ENCODE assay signal across 19 mouse cellular contexts in the genomic region with DNA sequence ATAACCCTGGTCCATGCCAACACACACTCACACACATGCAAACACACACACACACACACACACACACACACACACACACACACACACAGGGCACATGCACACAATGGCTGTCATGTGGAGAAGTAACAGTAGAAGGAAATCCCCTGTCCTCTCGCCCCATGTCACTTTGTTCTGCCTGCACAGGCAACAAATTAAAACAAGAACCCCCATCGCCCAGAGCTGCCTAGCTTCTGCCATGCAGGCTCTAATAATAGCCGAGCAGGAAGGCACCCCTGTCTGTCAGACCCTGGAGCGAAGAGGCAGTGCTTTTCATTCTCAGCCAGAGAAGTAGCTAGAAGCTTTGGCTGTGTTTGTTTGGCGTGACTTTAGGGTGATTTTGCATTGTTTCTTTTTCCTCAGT.
A peak's percentile ranks its signal among the peaks of the same experiment; 100 is the strongest.
DNase-seq lines count a peak whose midpoint lies in the region; ATAC-seq lines count a peak whose summit lies in the region.
"Had no signal": no experiment of that assay in that cellular context is flagged by ENCODE, and none has a peak within 500 bp of the region (broad histone marks: within the 10 kb centered on the region; RNA-seq: fewer than 3 reads in every experiment).

No protein-coding gene starts in this region.

- H3K4me3 ChIP-seq in forebrain, embryonic 13.5 days, result no peak overlapping the region
- no peak overlapping the region for H3K4me3 ChIP-seq in midbrain, embryonic 13.5 days (replicated peaks)
- H3K4me3 ChIP-seq: heart, embryonic 15.5 days; liver, embryonic 15.5 days; stomach, embryonic 15.5 days had no signal

- WGBS in forebrain, embryonic 13.5 days, result 12% methylated on average over 5 of the region's 5 CpGs
- WGBS in midbrain, embryonic 13.5 days, result 23% methylated on average over 5 of the region's 5 CpGs

- peaks cover 15% of the 10 kb centered on the region for H3K4me1 ChIP-seq in forebrain, embryonic 13.5 days
- peaks cover 10% of the 10 kb centered on the region for H3K4me1 ChIP-seq in midbrain, embryonic 13.5 days (replicated peaks)
- H3K4me1 ChIP-seq: liver, embryonic 15.5 days; stomach, embryonic 15.5 days had no signal

- no peaks in the 10 kb centered on the region for H3K9me3 ChIP-seq in forebrain, embryonic 13.5 days (replicated peaks)
- H3K9me3 ChIP-seq in midbrain, embryonic 13.5 days, result no peaks in the 10 kb centered on the region
- H3K9me3 ChIP-seq: heart, embryonic 15.5 days; liver, embryonic 15.5 days; stomach, embryonic 15.5 days had no signal

- no peak overlapping the region for H3K4me2 ChIP-seq in forebrain, embryonic 13.5 days
- no peak overlapping the region for H3K4me2 ChIP-seq in midbrain, embryonic 13.5 days (replicated peaks)
- H3K4me2 ChIP-seq: heart, embryonic 15.5 days; liver, embryonic 15.5 days; stomach, embryonic 15.5 days had no signal

- H3K36me3 ChIP-seq in forebrain, embryonic 13.5 days (ENCODE audit: poor library complexity, severe bottlenecking), result no peaks in the 10 kb centered on the region
- H3K36me3 ChIP-seq in midbrain, embryonic 13.5 days, result no peaks in the 10 kb centered on the region
- H3K36me3 ChIP-seq: heart, embryonic 15.5 days; liver, embryonic 15.5 days; stomach, embryonic 15.5 days had no signal

- no peak for ATAC-seq in forebrain, embryonic 13.5 days
- ATAC-seq in midbrain, embryonic 13.5 days, result no peak
- ATAC-seq: activated CD4-positive, CD25-positive, alpha-beta regulatory T cell, adult 4 months; inflammation-experienced regulatory T-cells, adult 6 months had no signal

- peak overlapping the region; percentile 31; the same call in 1 of the 2 replicates for H3K27ac ChIP-seq in forebrain, embryonic 13.5 days
- H3K27ac ChIP-seq in midbrain, embryonic 13.5 days, result peak overlapping the region; percentile 51; the same call in 1 of the 2 replicates
- H3K27ac ChIP-seq: heart, embryonic 15.5 days; liver, embryonic 15.5 days; stomach, embryonic 15.5 days had no signal

- DNase-seq in cerebellum, postnatal 10 days, result peak; percentile 13 to 19
- no peak for DNase-seq in cerebellum, adult 11 months
- DNase-seq in left cerebral cortex, postnatal 14 days (ENCODE audit: low spot score in 2 of 2), result peak; percentile 11 to 18
- no peak for DNase-seq in left cerebral cortex, postnatal 36 days (ENCODE audit: low spot score in 2 of 2)
- DNase-seq in left cerebral cortex, adult 9 months (ENCODE audit: low spot score in 2 of 2), result no peak
- no peak for DNase-seq in adrenal gland, adult 2 months
- DNase-seq: cerebellum, adult 18-20 months; gastrocnemius, postnatal 25 days; left cerebral cortex, postnatal 4 days; lung, postnatal 36 days; thymus, postnatal 36 days had no signal

- H3K9ac ChIP-seq in forebrain, embryonic 13.5 days, result peak overlapping the region; percentile 10; the same call in 1 of the 2 replicates
- no peak overlapping the region for H3K9ac ChIP-seq in midbrain, embryonic 13.5 days (replicated peaks)
- H3K9ac ChIP-seq: heart, embryonic 15.5 days; liver, embryonic 15.5 days; stomach, embryonic 15.5 days had no signal

- H3K27me3 ChIP-seq in forebrain, embryonic 13.5 days, result no peaks in the 10 kb centered on the region
- no peaks in the 10 kb centered on the region for H3K27me3 ChIP-seq in midbrain, embryonic 13.5 days
- H3K27me3 ChIP-seq: CH12.LX; heart, embryonic 15.5 days; liver, embryonic 15.5 days; stomach, embryonic 15.5 days had no signal

- intact Hi-C loops in left cerebral cortex, postnatal 14 days (cut with DNase I), result no loop called here
- intact Hi-C loops in left cerebral cortex, postnatal 36 days (cut with DNase I), result no loop called here

Comparison
In these comparisons a context has a peak if more than half of its experiments do, and no peak if none do; other contexts are left out.
1. DNase-seq: peak in cerebellum, postnatal 10 days (2 of 2) and left cerebral cortex, postnatal 14 days (2 of 2); none in cerebellum, adult 11 months (single experiment), left cerebral cortex, postnatal 36 days (0 of 2), left cerebral cortex, adult 9 months (0 of 2) and adrenal gland, adult 2 months (single experiment).